Mouse (Mus musculus) ovary, adult 10 weeks (tissue): Measurements from ENCODE around the gene Dok3. TPM values are rescaled to one million over a fixed set of nuclear protein-coding genes. Genes with fewer than 3 reads are reported as not detected.

Experiments
- polyA plus RNA-seq: library from polyadenylated mRNA; stranded (reverse); fragments of 350-450 nt; fragmentation: Illumina TruSeq; extraction: RNeasy Lipid Tissue Mini Kit (QIAGEN cat#74804); gene quantifications from one replicate; pipeline ENCODE4 v1.2.3, GENCODE M21; 2014

The Dok3 gene
- polyA plus RNA-seq: not detected

GRCm38 (mm10) chr13:55529198-55529915 lies at the start of gene Dok3:
Gene Dok3, minus strand, starts transcription at chr13:55529296.

GRCm38 (mm10) chr13:55573432-55573831 lies 44.3 kb upstream of the Dok3 start, which contains the start of gene Tmed9:
Gene Tmed9, plus strand, starts transcription at chr13:55573732.

GRCm38 (mm10) chr13:55571027-55571751 lies 42.1 kb upstream of the Dok3 start, which contains the start of gene Fam193b:
Gene Fam193b, minus strand, starts transcription at chr13:55571120.

GRCm38 (mm10) chr13:55536194-55537175 lies 7.4 kb upstream of the Dok3 start, which contains the start of gene Ddx41:
Gene Ddx41, minus strand, starts transcription at chr13:55536658.

GRCm38 (mm10) chr13:55513111-55513748 lies 15.9 kb downstream of the Dok3 start, which contains the start of gene Pdlim7:
Gene Pdlim7, minus strand, starts transcription at chr13:55513676.

GRCm38 (mm10) chr13:55487578-55488498 lies 41.3 kb downstream of the Dok3 start, which contains the start of gene Dbn1:
Gene Dbn1, minus strand, starts transcription at chr13:55488111.

Other genes starting within 250 kb of the Dok3 start
- 4.0 TPM for gene Prelid1, start 208.8 kb downstream of the Dok3 start, polyA plus RNA-seq
- gene Rab24, start 207.3 kb downstream of the Dok3 start, polyA plus RNA-seq: 3.6 TPM
- 0.68 TPM for gene Mxd3, start 199.5 kb downstream of the Dok3 start, polyA plus RNA-seq
- gene Lman2, start 166.5 kb downstream of the Dok3 start, polyA plus RNA-seq: 34.2 TPM
- gene Rgs14, start 159.6 kb downstream of the Dok3 start, polyA plus RNA-seq: not detected
- not detected for gene Slc34a1, start 131.1 kb downstream of the Dok3 start, polyA plus RNA-seq
- not detected for gene Pfn3, start 114.1 kb downstream of the Dok3 start, polyA plus RNA-seq
- not detected for gene F12, start 102.5 kb downstream of the Dok3 start, polyA plus RNA-seq
- 4.1 TPM for gene Grk6, start 84.2 kb downstream of the Dok3 start, polyA plus RNA-seq
- not detected for gene Prr7, start 65.0 kb downstream of the Dok3 start, polyA plus RNA-seq
- gene Dbn1, start 41.2 kb downstream of the Dok3 start, polyA plus RNA-seq: 3.1 TPM
- 0.43 TPM for gene Pdlim7, start 15.6 kb downstream of the Dok3 start, polyA plus RNA-seq
- gene Ddx41, start 7.4 kb upstream of the Dok3 start, polyA plus RNA-seq: 2.7 TPM
- 4.6 TPM for gene Fam193b, start 41.8 kb upstream of the Dok3 start, polyA plus RNA-seq
- 84.6 TPM for gene Tmed9, start 44.4 kb upstream of the Dok3 start, polyA plus RNA-seq
- gene B4galt7, start 70.6 kb upstream of the Dok3 start, polyA plus RNA-seq: 1.7 TPM
- 59.7 TPM for gene Caml, start 93.7 kb upstream of the Dok3 start, polyA plus RNA-seq
- gene Ddx46, start 105.7 kb upstream of the Dok3 start, polyA plus RNA-seq: 86.1 TPM
- gene B230219D22Rik, start 163.8 kb upstream of the Dok3 start, polyA plus RNA-seq: 208 TPM
- 112 TPM for gene Txndc15, start 185.4 kb upstream of the Dok3 start, polyA plus RNA-seq
- gene Pcbd2, start 198.1 kb upstream of the Dok3 start, polyA plus RNA-seq: 14.5 TPM